Comparison of ENCODE assay signal across 8 mouse cellular contexts in the genomic region with DNA sequence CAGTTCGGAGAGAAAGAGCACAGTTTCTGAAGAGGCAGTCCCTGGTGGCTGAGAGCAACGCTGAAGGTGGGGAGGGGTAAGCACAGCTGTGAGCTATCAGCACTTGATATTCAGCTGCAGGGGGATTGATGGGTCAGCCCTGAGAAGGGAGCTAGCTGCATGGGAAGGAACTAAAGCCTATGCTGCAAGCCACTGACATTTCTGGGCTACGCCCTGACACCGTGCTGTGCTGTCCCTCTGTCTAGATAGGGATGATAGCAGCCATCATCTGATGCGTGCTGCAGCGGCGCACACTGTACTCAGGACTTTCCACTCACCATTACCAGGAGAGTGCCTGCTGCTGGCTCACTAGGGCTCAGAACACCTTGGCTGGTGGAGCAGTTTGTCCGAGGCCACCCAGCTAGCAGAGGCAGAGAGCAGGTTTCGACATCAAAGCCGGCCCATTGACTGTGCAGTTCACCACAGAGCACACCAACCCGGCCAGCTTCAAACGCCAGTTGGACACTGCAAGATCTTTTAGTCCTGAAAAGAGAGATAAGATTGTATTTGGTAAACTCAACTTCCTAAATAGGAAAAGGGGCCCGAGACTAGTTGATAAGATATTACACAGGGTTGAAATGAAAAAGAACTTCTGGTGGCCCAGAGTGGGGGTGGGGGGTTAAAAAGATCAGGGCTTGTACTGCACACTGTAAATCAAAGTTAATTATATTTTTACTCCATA.
A peak's percentile ranks its signal among the peaks of the same experiment; 100 is the strongest.
DNase-seq lines count a peak whose midpoint lies in the region; ATAC-seq and TF ChIP-seq lines count a peak whose summit lies in the region.

No protein-coding gene starts in this region.

- no peaks in the 10 kb centered on the region for H3K9me3 ChIP-seq in erythroblast, embryonic 14.5 days (ENCODE audit: control insufficient read depth, low read length)
- H3K9me3 ChIP-seq in lung, postnatal 0 days (ENCODE audit: low read length) = no peaks in the 10 kb centered on the region

- H3K4me3 ChIP-seq in erythroblast, embryonic 14.5 days (replicated peaks) = peak overlapping the region; percentile 32
- H3K4me3 ChIP-seq in lung, postnatal 0 days (ENCODE audit: low read depth, low read length) = no peak overlapping the region

- no peaks in the 10 kb centered on the region for H3K27me3 ChIP-seq in erythroblast, embryonic 14.5 days (ENCODE audit: control insufficient read depth)
- H3K27me3 ChIP-seq in lung, postnatal 0 days (replicated peaks; ENCODE audit: insufficient read depth, low read length) = no peaks in the 10 kb centered on the region

- peak; percentile 14 for DNase-seq in urinary bladder, postnatal 25 days (ENCODE audit: low spot score)
- DNase-seq in urinary bladder, adult 18-20 months (ENCODE audit: low spot score in 2 of 2) = no peak
- DNase-seq in lung, postnatal 0 days (ENCODE audit: low spot score) = peak; percentile 26
- no peak for DNase-seq in MN1 (ENCODE audit: low spot score)
- DNase-seq in natural killer cell, adult 2 months (ENCODE audit: low spot score in 2 of 2) = no peak
- DNase-seq in spleen, postnatal 36 days (ENCODE audit: low spot score in 2 of 2) = no peak

- H3K36me3 ChIP-seq in erythroblast, embryonic 14.5 days (ENCODE audit: control insufficient read depth) = no peaks in the 10 kb centered on the region
- H3K36me3 ChIP-seq in lung, postnatal 0 days (ENCODE audit: insufficient read depth, low read length) = no peaks in the 10 kb centered on the region

- WGBS in lung, postnatal 0 days = 9% methylated on average over 13 of the region's 13 CpGs

- no peak overlapping the region for H3K9ac ChIP-seq in lung, postnatal 0 days (replicated peaks; ENCODE audit: low read depth)

- peaks cover 12% of the 10 kb centered on the region for H3K4me1 ChIP-seq in erythroblast, embryonic 14.5 days (ENCODE audit: control insufficient read depth)
- no peaks in the 10 kb centered on the region for H3K4me1 ChIP-seq in lung, postnatal 0 days (ENCODE audit: insufficient read depth, low read depth, low read length)

- no peak for TF ChIP-seq EP300 in lung, postnatal 0 days (IDR thresholded peaks at IDR 0.05)

- H3K27ac ChIP-seq in lung, postnatal 0 days (ENCODE audit: low read length) = no peak overlapping the region

- no peak for TF ChIP-seq CTCF in lung, postnatal 0 days (IDR thresholded peaks at IDR 0.05)

- no peak for ATAC-seq in erythroblast, adult 5-6 weeks (replicated peaks; ENCODE audit: low FRiP score, poor library complexity, severe bottlenecking)
- ATAC-seq in lung, postnatal 0 days = peak; percentile 47

- H3K4me2 ChIP-seq in lung, postnatal 0 days (replicated peaks; ENCODE audit: low read depth, low read length) = no peak overlapping the region

Comparison
In these comparisons a context has a peak if more than half of its experiments do, and no peak if none do; other contexts are left out.
1. DNase-seq: peak in urinary bladder, postnatal 25 days (single experiment) and lung, postnatal 0 days (single experiment); none in urinary bladder, adult 18-20 months (0 of 2), MN1 (single experiment), natural killer cell, adult 2 months (0 of 2) and spleen, postnatal 36 days (0 of 2).